Mouse (Mus musculus) embryonic fibroblast, embryonic 13.5 days (primary cell): ENCODE data around the gene Hoxb6.

ENCODE experiments used
- CTCF ChIP-seq: IDR thresholded peaks from 2 replicates; pipeline ENCODE4 v1.5.1; 2011; ENCODE audit warnings: mild to moderate bottlenecking, control low read depth, low read length, moderate library complexity, borderline replicate concordance; ENCODE audit not compliant: insufficient read depth
- POLR2A ChIP-seq: IDR thresholded peaks from 2 replicates; pipeline ENCODE4 v1.6.1; 2011; ENCODE audit warnings: low read depth, mild to moderate bottlenecking, control low read depth, low read length, moderate library complexity

GRCm38 (mm10) chr11:96291681-96292564 is at the start of gene Hoxb6:
- TF ChIP-seq POLR2A (peak; percentile 71), CTCF (no peak)
